Mouse (Mus musculus) adrenal gland, postnatal 10 days (tissue): ENCODE data around the gene Kcnj10. TPM values are rescaled to one million over a fixed set of nuclear protein-coding genes. Genes with fewer than 3 reads are reported as not detected.

ENCODE experiments used
- DNase-seq: peaks from one replicate; pipeline ENCODE4 v3.0.0; 2021; ENCODE audit warnings: mixed read lengths
- long read RNA-seq, 2 experiments: library from polyadenylated mRNA; stranded (forward); transcript quantifications; one replicate each; pipeline ENCODE4 v2.0.0; 2021
- total RNA-seq, 2 experiments: library from RNA; stranded (reverse); gene quantifications; 2 replicates each; pipeline ENCODE4 v1.2.3; 2021

Kcnj10 gene
- 1 to 10 TPM in 1 of 2 experiments, under 1 TPM in 1; 0.90 to 1.3 TPM for total RNA-seq
- long read RNA-seq, experiment 1, partial matches to known transcripts, result 0 of 1 reads
- long read RNA-seq, experiment 1, other reads (novel, unspliced or antisense), result 1 of 1 reads
- long read RNA-seq, experiment 2, result 0 reads

DNA sequence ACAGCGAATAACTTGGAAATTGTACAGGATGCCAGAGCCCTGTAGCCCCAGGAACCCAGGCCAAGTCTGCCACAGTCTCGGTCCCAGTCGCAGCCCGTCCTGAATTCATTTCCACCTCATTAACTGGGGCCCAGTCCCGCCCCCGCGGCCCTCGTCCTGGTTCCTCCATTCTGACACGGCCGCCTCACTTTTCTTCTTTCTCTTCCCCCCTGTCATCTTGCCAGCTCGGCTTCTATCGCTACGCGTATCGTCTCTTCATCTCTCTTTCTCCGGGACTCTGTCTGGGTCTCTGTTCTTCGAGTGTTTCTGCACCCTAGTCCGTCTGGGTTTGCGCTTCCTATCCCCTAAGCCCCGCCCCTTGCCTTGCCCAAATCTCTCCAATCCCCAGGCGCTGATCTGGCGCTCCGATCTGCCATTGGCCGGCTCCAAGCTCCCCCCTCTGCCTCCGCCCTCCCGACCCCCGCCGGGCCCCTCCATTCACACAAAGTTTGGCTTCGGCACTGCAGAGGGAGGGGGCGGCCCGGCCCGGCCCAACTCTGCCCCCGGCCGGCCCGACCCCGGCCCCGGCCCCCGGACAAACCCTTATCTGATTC lies at the start of gene Kcnj10:
TSS of gene Kcnj10 (plus strand) at position 482 of the 593 bp plus-strand sequence.
- DNase-seq, result peak; percentile 84

DNA sequence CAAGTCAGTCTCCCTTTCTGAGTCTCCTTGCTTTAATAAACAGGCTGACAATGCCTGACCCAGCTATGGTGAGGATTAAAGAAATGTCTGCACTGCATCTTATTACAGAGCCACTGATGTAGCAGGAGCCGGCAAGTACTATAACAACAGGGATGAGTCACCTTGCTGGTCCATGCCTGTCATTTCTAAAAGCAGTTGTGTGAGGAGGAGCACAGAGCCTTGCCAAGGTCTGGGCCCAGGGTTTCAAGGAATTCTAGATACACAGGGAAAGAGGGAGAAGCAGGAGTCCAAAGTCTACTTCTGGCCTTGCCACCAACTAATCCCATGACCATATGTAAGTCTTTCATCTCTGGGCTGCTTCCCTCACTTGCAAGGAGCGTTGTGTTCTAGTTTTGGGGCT lies 48.1 kb upstream of the Kcnj10 start:
- no peak for DNase-seq

DNA sequence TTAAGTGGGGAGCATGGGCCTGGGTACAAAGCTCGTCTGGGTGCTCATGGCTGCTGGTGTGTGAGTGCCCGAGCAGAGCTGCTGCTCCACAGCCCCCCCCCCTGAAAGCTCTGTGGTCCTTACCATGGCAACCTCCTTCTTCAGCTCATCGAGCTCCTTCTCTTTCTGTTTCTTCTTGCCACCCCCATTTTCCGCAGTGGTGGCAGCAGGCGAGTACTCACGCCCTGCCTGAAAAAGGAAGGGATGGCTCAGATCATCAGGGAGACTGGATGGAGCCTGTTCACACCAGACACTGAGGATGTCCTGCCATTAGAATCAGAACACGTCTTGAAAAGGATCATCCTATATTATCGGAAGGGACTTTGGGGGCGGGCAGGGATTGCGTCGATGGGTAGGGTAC lies 47.6 kb upstream of the Kcnj10 start:
- no peak for DNase-seq

DNA sequence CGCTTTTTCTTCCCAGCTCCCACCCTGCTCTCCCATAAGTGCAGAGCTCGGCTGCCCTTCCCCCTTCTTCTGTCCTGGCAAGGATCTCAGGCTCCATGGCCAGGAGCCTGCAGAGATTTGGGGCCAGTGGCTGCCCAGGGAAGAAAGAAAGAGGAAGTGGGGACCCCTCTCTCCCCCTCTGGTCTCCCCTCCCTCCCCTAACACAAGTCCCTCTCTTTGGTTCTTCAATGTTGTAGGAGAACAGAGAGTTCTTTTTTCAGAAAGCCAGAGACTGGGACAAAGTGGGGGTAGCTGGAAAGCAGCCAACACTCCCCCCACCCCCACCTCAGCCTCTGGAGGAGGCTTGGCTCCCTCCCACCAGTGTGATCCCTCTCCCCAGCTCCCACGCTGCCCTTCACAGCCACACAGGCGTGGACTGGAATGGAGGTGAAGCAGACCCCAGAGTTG lies 45.2 kb upstream of the Kcnj10 start:
- DNase-seq, result peak; percentile 62

DNA sequence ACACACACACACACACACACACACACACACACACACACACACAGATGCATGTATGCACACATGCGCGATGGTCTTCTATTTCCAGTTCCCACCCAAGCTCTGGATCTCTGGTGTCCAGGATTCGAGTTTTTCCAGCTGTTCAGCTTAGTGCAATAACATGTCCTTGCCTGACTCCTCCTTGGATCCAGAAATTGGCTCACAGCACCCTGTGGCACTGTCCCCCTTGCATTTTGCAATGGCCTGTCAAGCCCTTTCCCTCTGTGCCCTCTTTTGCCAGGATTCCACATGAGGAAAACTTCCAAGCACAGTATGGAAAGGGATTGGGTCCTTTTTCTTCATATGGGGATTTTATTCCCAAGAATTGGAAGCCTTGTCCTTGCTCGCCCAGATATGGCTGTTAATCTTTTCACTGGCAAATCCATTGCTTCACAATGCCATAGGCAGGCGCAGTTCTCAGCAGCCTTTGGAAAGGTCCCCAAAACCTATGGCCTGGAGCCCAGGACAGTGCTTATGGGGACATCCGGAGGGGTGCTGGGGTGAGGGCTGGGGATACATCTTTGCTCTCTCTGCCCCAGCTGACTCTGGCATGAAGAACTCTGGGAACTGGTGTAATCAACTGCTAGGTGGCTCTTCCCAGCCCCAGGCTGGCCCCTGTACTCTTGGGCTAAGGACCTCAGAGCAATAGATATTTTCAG lies 44.0 kb upstream of the Kcnj10 start:
- peak; percentile 70 for DNase-seq

DNA sequence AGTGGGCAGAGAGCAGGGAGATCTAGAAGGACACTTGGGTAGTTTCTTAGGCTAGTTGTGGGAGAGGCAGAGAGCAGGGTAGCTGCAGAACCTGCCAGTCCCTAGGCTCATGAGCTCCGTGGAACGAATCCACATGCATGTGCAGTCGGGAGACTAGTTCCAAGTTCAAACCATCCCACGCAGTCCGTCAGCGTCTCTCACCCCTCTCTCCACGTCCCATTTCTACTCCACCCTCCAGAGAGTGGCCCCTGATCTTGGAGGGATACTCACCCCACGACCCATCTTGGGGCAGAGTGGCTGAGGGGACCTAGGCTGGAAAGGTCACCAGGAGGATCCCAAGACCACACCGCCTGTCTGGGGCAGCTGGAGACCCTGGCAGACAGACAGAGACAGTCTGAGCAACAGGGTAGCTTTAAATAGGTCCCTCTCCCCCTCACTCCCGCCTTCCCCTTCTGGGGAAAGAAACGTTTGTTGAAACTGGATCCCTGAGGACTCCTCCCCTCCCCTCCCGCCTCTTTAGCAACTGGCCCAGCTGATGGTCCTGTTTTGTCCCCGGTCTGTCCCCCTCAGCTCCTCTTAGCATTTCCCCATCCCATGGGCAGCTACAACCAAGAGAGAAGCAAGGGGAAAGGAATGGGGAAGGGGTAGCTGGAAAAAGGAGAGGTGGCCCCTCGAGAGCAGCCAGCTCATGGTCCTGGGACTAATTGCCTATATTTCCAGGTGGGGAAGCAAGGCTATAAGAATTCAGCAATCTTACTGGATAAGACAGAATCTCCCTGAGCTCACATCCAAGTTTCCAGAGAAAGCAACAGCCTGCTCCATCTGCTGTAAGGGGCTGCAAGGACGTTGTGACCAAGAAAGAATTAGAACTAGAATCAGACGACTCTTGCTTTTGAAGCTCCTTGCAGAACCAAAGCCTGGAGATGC lies 43.1 kb upstream of the Kcnj10 start, which contains the start of gene Atp1a2:
TSS of gene Atp1a2 (minus strand) at position 454 of the 927 bp plus-strand sequence.
- peak; percentile 59 for DNase-seq

DNA sequence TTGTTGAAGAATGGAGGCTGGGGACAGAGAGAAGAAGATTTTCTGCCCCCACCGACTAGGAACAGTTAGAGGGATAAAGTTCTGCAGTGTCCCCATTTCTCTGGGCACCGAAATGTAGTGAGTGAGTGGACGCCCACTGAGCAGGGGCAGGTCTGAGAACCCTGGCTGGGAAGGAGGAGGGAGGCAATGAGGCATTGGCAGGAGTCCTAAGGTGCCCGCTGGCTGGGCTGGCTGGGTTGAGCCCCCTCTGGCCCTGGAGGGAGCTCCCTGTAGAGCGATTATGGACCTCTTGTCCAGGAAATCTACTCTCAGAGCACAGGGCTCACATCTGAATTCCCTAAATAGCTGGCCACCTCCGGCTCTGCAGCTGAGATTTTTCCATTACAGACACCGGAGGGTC lies 41.5 kb upstream of the Kcnj10 start:
- DNase-seq, result peak; percentile 43

DNA sequence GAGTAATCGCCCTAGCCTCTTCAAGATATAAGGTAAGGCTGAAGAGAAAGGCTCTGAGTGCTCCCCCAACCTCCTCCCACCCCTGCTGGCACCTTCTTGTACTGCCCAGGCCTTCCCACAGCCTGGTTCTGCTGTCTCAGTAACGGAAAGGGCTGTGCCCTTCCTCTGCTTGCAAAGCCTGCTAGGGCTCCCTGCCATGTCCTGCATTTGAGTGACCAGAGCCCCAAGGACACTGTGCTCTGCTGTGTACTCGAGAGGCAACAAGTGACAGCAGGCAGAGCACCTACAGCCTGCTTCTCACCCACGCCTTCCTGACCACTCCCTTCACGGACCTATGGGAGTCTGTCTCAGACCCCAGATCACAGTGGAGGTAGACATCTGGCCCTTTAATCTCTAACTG lies 40.8 kb upstream of the Kcnj10 start:
- peak; percentile 79 for DNase-seq

DNA sequence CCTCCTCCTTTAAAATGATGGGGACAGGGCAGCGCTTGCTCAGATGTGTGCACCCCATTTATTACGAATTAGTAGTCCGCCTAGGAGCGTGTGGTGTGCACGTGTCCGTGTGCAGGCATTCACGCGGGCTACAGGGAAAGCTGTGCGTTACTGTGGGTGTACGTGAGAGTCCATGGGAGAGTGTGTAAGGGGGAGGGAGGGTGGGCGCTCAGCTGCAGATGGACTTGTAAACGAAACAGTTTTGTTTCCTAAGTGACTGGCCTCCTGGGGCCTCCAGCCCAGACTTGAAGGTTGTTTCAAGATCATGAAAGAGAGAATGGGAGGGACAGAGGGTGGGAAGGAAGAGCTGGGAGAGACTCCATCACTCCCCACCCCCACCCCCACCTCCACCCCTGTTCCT lies 39.8 kb upstream of the Kcnj10 start:
- DNase-seq, result no peak

DNA sequence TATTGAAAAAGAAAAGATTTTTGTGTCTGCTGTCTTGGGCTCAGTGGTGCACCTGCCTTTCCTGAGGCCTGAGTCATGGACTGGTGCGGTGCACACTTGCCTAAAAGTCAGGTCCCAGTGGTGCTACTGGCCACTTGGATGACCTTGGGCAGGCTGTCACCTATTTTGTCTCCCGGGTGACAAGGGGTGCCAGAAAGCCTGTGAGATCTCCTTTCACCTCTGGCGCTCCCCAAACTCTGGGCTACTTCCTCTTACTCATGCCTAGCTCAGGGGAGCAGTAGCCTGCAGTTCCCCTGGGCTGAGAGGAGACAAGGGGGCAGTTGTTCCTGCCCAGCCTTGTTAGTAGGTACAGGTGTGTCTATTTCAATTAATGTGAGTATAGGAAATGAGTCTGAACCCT lies 38.7 kb upstream of the Kcnj10 start:
- no peak for DNase-seq

DNA sequence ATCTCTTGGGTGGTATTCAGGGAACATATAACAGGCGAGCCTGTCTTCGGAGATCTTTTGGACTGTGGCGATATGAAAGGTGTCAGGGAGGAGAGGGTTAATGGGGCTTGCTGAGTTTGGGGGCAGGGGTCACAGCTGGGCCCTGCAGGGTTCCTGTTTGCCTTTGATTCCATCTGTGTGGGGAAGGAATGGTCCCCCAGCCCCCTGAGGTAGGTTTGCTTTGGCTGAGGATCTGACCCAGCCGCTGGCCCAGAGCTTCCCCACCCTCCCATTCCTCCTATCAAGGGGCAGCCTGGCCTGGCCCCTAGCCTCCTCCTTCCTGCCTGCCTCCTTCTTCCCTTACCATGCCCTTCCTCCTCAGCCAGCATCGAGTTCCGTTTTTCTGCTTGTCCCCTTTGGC lies 38.2 kb upstream of the Kcnj10 start:
- no peak for DNase-seq

DNA sequence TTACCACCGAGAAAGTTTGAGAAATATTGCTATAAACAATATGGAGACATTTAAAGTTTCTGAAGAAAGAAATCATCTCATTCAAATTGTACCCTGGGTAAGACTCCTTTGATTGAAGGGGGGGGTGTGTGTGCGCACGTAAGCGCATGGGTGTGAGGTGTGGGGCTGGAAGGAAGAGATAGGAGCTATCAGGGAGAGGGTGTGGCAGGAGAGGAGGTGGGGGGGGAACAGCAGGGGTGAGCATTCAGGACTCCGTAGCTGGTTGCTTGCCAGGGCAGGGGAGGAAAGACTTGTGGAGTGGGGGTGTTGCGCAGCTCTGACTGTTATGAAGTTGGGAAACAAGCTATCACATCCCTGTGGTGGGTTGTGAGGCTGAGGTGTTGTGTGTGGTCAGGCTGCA lies 36.6 kb upstream of the Kcnj10 start:
- DNase-seq, result no peak

DNA sequence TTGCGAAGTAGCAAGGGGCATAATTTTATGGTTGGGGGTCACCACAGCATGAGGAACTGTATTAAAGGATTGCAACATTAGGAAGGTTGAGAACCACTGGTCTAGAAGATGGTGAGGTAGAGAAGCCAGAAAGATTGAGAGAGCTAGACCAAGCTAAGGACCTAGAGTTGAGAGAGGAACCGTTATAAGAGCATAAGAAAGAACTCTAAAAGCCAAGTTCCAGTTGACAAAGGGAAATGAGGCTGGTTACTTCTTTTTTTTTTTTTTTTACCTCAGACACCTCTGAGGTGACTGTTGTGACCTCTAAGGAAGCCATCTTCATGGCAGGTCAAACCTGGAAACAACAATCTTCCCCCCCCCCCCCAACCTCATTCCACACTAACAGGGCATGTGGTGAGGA lies 35.9 kb upstream of the Kcnj10 start:
- DNase-seq, result no peak

DNA sequence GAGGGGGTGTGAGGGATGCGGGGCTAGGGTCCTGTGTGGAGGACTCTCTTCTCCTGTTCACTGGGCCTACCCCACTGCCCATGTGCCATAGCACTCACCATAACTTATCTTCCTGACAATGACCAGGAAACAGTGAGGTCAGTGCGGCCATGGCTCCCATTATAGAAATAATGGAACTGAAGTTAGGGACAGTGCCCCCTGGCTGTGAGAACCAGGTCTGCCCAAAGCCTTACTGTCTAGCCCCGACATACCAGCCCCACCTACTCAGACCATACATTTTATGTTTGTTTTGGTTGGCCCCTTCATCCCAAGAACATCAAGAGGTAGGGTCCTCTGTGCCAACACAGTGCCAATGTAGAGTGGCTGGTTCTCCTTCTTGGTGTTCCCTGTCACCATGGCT lies 35.4 kb upstream of the Kcnj10 start:
- DNase-seq, result no peak

DNA sequence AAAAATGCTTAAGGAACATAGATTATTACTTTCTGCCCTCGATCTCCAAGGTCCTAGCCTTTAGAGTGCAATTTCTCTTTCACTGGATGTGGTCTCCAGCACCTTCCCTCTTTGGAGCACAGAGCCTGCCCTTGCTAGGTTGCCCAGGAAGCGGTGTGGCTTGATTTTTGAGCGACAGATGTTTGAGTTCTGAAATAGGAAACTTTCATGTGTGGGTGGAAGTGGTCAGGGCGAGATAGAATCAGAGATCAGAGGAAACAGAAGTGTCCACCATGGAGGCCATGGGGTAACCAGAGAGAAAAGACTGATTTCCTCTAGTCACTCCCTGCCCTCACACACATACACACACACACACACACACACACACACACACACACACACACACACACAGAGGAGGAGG lies 34.8 kb upstream of the Kcnj10 start:
- DNase-seq, result no peak

DNA sequence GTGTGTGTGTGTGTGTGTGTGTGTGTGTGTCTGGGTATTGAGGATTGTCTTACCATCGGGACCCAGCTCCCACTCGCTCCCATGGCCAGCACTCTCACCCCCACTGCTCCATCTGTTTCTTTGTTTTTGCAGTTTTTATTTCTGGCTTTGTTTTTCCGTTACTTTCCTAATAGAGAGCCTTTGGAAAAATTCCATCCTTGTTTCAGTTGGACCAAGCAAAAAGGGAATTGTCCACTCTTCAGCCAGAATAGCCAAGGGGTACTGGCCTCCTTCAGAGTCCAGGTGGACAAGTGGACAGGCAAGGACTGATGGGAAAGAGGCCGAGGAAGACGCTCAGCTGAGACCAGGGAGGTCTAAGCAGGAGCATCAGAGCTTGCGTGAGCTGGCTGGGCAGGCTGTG lies 34.1 kb upstream of the Kcnj10 start:
- no peak for DNase-seq

DNA sequence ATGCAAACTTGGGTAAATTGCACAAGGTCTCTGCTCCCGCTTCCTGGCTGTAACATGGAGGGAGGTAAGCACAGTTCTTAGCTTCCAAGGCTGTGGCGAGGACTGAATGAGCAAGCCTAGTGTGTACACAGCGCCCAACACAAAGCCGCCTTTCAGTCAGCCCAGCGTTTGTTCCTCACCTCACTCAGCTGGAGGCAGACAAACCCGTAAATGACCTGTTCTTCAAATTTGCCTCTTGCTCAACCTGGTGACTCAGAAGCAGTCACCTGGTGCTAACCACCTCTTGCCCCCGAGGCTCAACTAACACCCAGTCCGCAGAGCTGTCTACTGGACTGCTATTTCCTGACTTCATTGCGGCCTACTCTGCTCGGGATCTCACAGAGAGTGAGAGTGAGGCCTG lies 33.1 kb upstream of the Kcnj10 start:
- no peak for DNase-seq

DNA sequence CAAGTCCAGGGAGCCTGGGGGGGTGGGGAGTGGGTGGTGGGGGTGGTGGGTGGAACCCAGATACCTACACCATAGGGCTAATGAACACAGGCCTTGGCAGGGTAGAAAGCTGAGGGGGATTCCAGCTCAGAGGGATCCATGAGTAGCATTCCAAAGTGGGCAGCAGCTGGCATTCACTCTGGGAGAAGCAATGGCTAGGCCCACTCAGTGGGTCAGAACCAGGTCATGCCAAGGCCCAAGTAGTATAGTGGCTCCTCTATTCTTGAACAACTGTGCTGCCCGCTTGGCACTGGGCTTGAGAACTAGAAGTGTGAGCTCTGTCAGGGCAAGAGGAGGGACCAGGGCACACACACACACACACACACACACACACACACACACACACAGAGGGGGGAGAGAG lies 32.6 kb upstream of the Kcnj10 start:
- DNase-seq, result no peak

DNA sequence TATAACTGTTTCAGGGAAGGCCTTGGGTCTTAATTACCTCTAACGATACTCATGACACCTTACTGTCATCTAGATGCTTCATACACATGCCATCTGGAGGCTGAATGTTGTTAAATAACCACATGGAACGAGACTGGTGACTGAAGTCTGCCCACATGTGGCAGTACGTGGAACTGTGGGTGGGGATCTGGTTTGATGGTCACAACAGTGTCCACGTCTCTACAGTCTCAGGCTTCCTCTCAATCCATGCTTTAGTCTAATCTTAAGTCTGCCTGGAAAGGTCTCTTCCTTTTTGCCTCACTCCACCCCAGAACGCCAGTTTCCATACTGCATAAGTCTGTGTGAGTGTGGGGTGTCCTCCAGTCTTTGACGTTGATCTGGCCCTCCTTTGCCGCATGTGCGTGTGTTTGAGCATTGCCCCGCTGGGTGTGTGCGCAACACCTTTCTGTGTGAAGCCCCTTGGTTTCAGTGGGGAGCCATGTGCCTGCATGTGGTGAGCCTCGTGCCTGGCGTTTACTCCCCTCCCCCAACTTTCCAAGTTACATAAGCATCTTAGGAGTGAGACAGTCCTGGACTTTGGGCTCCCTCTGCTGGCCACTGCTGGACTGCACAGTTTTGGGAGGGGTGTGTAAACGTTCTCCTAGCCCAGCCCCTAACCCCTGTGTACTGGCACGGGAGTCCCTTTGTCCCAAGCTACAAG lies 31.2 kb upstream of the Kcnj10 start:
- DNase-seq, result peak; percentile 93

DNA sequence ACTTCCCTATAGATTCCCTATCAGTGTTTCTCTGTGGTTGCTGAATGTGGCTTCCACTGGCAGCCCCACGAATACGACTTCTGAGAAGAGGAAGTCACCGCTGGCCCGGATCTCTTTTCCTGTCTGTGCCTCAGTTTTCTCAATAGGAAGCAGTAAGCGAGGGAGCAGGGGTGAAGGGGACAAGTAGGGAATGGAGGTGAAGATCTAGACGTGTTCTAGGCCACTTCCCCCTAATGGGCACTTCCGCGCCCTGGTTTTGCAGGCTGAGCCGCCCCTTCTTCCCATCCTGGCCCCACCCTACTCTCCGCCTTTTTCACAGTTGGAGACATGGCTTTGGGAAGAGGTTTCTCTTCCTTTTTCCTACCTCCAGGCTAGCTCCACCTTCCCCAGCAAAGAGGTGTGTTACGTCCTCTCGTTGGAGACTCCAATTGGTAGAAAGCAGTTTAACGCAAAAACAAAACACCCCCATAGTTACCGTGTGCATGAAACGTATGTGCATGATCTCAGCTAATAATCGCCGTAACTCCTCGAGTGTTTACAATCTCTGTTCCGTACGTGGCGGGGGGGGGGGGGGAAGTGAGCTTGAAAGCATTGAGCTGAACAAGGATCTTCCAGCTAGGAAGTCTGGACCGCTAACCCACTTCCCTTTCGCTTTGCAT lies 29.6 kb upstream of the Kcnj10 start:
- peak; percentile 79 for DNase-seq

DNA sequence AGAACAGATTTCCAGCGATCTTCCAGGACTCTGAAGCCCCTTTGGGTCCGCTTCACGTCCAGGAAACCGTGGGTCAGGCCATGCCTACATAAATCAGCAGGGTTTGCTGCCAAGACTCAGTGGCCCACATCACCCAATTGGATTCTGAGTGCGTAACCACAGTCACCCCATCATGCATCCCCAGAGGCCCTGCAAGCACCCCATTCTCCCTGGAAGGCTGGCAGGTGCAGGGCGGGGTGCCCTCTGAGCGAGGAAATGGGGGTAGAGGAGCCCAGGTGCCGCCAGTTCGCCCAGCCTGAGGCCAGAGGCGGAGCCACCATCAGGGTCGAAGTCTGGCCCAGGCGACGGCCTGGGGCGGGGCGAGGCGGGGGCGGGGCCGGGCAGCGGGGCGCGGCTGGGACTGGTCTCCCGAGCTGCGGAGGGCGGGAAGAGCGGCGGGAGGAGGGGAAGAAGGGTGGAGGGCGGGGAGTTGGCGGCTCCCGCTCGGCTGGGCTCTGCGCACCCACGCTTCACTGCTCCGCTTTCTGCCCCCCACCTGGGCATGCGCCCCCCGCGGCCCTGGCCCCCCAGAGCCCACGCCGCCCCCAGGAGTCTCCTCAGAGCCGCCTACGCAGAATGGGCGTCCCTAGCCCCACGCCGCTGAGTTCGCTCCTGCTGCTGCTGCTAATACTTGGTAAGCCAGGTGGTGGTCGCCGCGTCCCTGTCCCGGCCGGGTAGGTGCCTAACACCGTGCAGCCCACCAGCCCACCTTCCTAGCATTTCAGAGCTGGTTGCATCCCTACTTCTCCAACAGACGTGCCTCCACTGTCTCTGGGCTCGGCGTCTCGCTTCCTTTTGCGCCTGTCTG lies 28.9 kb upstream of the Kcnj10 start:
- peak; percentile 96 for DNase-seq
